Mouse (Mus musculus) MEL (cell line): ENCODE measurements at regions not wholly inside any gene's neighbourhood (a gene's known extent, or its start where the extent isn't known, plus 50 kb on each side); places are given as distances from the start of the nearest gene placed in this dataset.

Experiments
- DNase-seq: peaks from one replicate; pipeline ENCODE4 v3.0.0; 2011; ENCODE audit warnings: low read depth, low spot score
- H3K27ac ChIP-seq: 2 replicates; pipeline ENCODE4 v1.5.1; 2012; ENCODE audit warnings: low read depth, mild to moderate bottlenecking, control low read depth, low read length, moderate library complexity; ENCODE audit not compliant: control insufficient read depth
- H3K27me3 ChIP-seq, 2 experiments: fragments of 150-350 bp in 1 of 2; sonication (generic) in 1 of 2; 2 replicates each; pipeline ENCODE4 v1.6.1; 2012; ENCODE audit warnings: low read length in 2 of 2, mild to moderate bottlenecking in 2 of 2, improper control_type of control experiment in 1 of 2, moderate library complexity in 1 of 2; ENCODE audit not compliant: insufficient read depth in 2 of 2, control insufficient read depth in 1 of 2
- H3K36me3 ChIP-seq, 2 experiments: 2 replicates each; pipeline ENCODE4 v1.6.1; 2012 to 2014; ENCODE audit warnings: low read length in 2 of 2, improper control_type of control experiment in 1 of 2, inconsistent platforms in 1 of 2, mild to moderate bottlenecking in 1 of 2; ENCODE audit not compliant: insufficient read depth in 2 of 2, control insufficient read depth in 1 of 2
- H3K4me1 ChIP-seq, 2 experiments: fragments of 150-350 bp in 1 of 2; sonication (generic) in 1 of 2; 2 replicates each; pipeline ENCODE4 v1.6.1; 2012; ENCODE audit warnings: low read length in 2 of 2, improper control_type of control experiment in 1 of 2, mild to moderate bottlenecking in 1 of 2; ENCODE audit not compliant: insufficient read depth in 2 of 2, control insufficient read depth in 1 of 2
- H3K4me3 ChIP-seq, 2 experiments: fragments of 150-350 bp in 1 of 2; sonication (generic) in 1 of 2; 2 replicates each; pipeline ENCODE4 v1.5.1; 2012; ENCODE audit warnings: low read depth in 2 of 2, low read length in 2 of 2, mild to moderate bottlenecking in 2 of 2, moderate library complexity in 2 of 2, control low read depth in 1 of 2, improper control_type of control experiment in 1 of 2; ENCODE audit not compliant: control insufficient read depth in 1 of 2, insufficient read depth in 1 of 2
- H3K79me2 ChIP-seq: 2 replicates; pipeline ENCODE4 v1.6.1; 2012; ENCODE audit warnings: mild to moderate bottlenecking, low read length, moderate library complexity; ENCODE audit not compliant: control insufficient read depth, poor library complexity, insufficient read depth
- H3K9ac ChIP-seq: 2 replicates; pipeline ENCODE4 v1.6.1; 2012; ENCODE audit warnings: low read depth, mild to moderate bottlenecking, control low read depth, low read length, moderate library complexity; ENCODE audit not compliant: control insufficient read depth, poor library complexity, severe bottlenecking
- H3K9me3 ChIP-seq: fragments of 150-350 bp; sonication (generic); replicated peaks from 2 replicates; pipeline ENCODE4 v1.6.1; 2012; ENCODE audit warnings: mild to moderate bottlenecking, low read length, improper control_type of control experiment, moderate library complexity; ENCODE audit not compliant: insufficient read depth
- BHLHE40 ChIP-seq: IDR thresholded peaks from 2 replicates; pipeline ENCODE4 v1.6.1; 2012; ENCODE audit warnings: low read depth, mild to moderate bottlenecking, inconsistent platforms, low read length, improper control_type of control experiment, borderline replicate concordance
- ELF1 ChIP-seq: IDR thresholded peaks from 2 replicates; pipeline ENCODE4 v1.6.1; 2014; ENCODE audit warnings: low read depth, mild to moderate bottlenecking, inconsistent platforms, low read length, improper control_type of control experiment, moderate library complexity
- EP300 ChIP-seq, 2 experiments: IDR thresholded peaks; 2 replicates each; pipeline ENCODE4 v1.6.1; 2011; ENCODE audit warnings: improper control_type of control experiment in 2 of 2, low read length in 2 of 2, low read depth in 1 of 2, mild to moderate bottlenecking in 1 of 2
- ETS1 ChIP-seq: IDR thresholded peaks from 2 replicates; pipeline ENCODE4 v1.6.1; 2012; ENCODE audit warnings: low read depth, mild to moderate bottlenecking, inconsistent platforms, low read length, improper control_type of control experiment, moderate library complexity
- GATA1 ChIP-seq: IDR thresholded peaks from 2 replicates; pipeline ENCODE4 v1.6.1; 2011; ENCODE audit warnings: low read depth, low read length, improper control_type of control experiment
- KAT2A ChIP-seq: conservative IDR thresholded peaks from 2 replicates; pipeline ENCODE4 v1.6.1; 2012; ENCODE audit warnings: low read depth, low read length, improper control_type of control experiment, inconsistent platforms
- MAX ChIP-seq: IDR thresholded peaks from 2 replicates; pipeline ENCODE4 v1.6.1; 2011; ENCODE audit warnings: low read length, improper control_type of control experiment
- MXI1 ChIP-seq: IDR thresholded peaks from 2 replicates; pipeline ENCODE4 v1.6.1; 2011; ENCODE audit warnings: mild to moderate bottlenecking, low read depth, low read length, improper control_type of control experiment
- MYB ChIP-seq: IDR thresholded peaks from 2 replicates; pipeline ENCODE4 v1.6.1; 2011; ENCODE audit warnings: mild to moderate bottlenecking, low read depth, low read length, improper control_type of control experiment
- POLR2AphosphoS2 ChIP-seq: IDR thresholded peaks from 2 replicates; pipeline ENCODE4 v1.6.1; 2011; ENCODE audit warnings: low read length, improper control_type of control experiment
- RCOR1 ChIP-seq: IDR thresholded peaks from 2 replicates; pipeline ENCODE4 v1.6.1; 2012; ENCODE audit warnings: low read depth, mild to moderate bottlenecking, inconsistent platforms, low read length, improper control_type of control experiment
- SMC3 ChIP-seq: IDR thresholded peaks from 2 replicates; pipeline ENCODE4 v1.6.1; 2011; ENCODE audit warnings: low read depth, low read length, improper control_type of control experiment
- USF1 ChIP-seq: IDR thresholded peaks from 2 replicates; pipeline ENCODE4 v1.6.1; 2014; ENCODE audit warnings: low read depth, mild to moderate bottlenecking, inconsistent platforms, low read length, improper control_type of control experiment, moderate library complexity
- USF2 ChIP-seq, 2 experiments: IDR thresholded peaks; 2 replicates each; pipeline ENCODE4 v1.6.1; 2011 to 2012; ENCODE audit warnings: improper control_type of control experiment in 2 of 2, low read length in 2 of 2, borderline replicate concordance in 1 of 2, inconsistent platforms in 1 of 2, low read depth in 1 of 2, mild to moderate bottlenecking in 1 of 2; ENCODE audit not compliant: insufficient read depth in 1 of 2

- peak; percentile 75 for DNase-seq
- Histone ChIP-seq H3K27ac (no peak overlapping the region), H3K36me3 (no peaks in the 10 kb centered on the region), H3K4me3 (no peak overlapping the region), H3K9ac (no peak overlapping the region), H3K4me1 (no peaks in the 10 kb centered on the region), H3K9me3 (no peaks in the 10 kb centered on the region), H3K79me2 (no peaks in the 10 kb centered on the region), H3K27me3 (no peaks in the 10 kb centered on the region)
- TF ChIP-seq MXI1 (no peak), BHLHE40 (no peak), GATA1 (peak; percentile 56), SMC3 (no peak), USF2 (IDR thresholded peaks at IDR 0.05; ENCODE audit: borderline replicate concordance in 1 of 2, insufficient read depth in 1 of 2, low read depth in 1 of 2, low read length in 2 of 2) (no peak), ETS1 (0 out of 2 replicates have a peak, but pooled peaks have one; percentile 19), EP300 (IDR thresholded peaks at IDR 0.05; ENCODE audit: low read depth in 1 of 2, low read length in 2 of 2) (peak; percentile 22 to 50; a peak in 2 of 4 replicates), RCOR1 (peak; percentile 65; the same call in 1 of the 2 replicates), MYB (no peak)
These were observed 307.0 kb downstream of the Rnd3 start for GRCm38 (mm10) chr2:50841881-50842280.

- no peak overlapping the region for H3K27ac ChIP-seq
- H3K9ac ChIP-seq: no peak overlapping the region
- H3K4me3 ChIP-seq: no peak overlapping the region
- TF ChIP-seq USF1 (no peak), ELF1 (no peak), POLR2AphosphoS2 (no peak), RCOR1 (no peak), KAT2A (no peak)
- no peaks in the 10 kb centered on the region for H3K9me3 ChIP-seq
- no peak for DNase-seq
- no peaks in the 10 kb centered on the region for H3K27me3 ChIP-seq
- H3K79me2 ChIP-seq: no peaks in the 10 kb centered on the region
- H3K36me3 ChIP-seq: no peaks in the 10 kb centered on the region
- H3K4me1 ChIP-seq: no peaks in the 10 kb centered on the region
These were observed 313.2 kb downstream of the Rnd3 start for GRCm38 (mm10) chr2:50835511-50836320.

DNA sequence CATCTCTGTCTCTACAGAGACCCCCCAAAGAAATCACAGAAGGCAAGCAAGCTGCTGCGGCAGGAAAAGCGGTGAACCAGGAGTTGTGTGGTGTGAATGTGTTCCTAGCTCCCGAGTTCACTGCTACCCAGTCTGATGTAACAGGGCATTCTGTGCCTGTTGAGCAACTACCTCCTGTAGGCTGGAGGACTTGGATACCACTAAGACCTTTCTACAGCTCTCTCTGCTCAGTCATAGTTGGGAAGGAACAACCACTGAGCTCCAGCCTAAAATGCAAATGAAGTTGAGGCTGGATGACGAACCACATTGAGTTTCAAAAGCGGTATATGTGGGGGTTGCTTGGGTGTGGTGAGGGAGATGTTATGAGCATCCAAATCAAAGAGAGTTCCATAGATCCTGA is 315.1 kb downstream of the Rnd3 start:
- TF ChIP-seq MAX: no peak
- Histone ChIP-seq H3K4me1 (no peaks in the 10 kb centered on the region), H3K79me2 (no peaks in the 10 kb centered on the region), H3K4me3 (no peak overlapping the region), H3K9ac (no peak overlapping the region), H3K27me3 (no peaks in the 10 kb centered on the region), H3K9me3 (no peaks in the 10 kb centered on the region), H3K36me3 (no peaks in the 10 kb centered on the region), H3K27ac (no peak overlapping the region)
- no peak for DNase-seq
